Mouse (Mus musculus): ENCODE measurements around the gene Mtfp1. TPM values are rescaled to one million over a fixed set of nuclear protein-coding genes. Genes with fewer than 3 reads are reported as not detected.
"Not testable (repeated sequence)": the region's sequence is repeated elsewhere in the genome, so short reads cannot be mapped to it uniquely, and the experiment has no call there.

Gene Mtfp1
- polyA plus RNA-seq, 1 experiment from 2014 or later = 8.7 TPM

- peaks cover 19% of the 10 kb centered on the region for H3K27me3 ChIP-seq
- ATAC-seq (ENCODE audit: insufficient number of reproducible peaks, insufficient read depth, low FRiP score, low TSS enrichment, low read depth) = no peak
- no peaks in the 10 kb centered on the region for H3K4me1 ChIP-seq (replicated peaks)
- no peak overlapping the region for H3K27ac ChIP-seq
- H3K9ac ChIP-seq (replicated peaks) = no peak overlapping the region
- no peaks in the 10 kb centered on the region for H3K36me3 ChIP-seq
- WGBS = 57% methylated on average over 5 of the region's 5 CpGs
- H3K4me2 ChIP-seq = no peak overlapping the region
- no peak overlapping the region for H3K4me3 ChIP-seq (replicated peaks)
- peaks cover 12% of the 10 kb centered on the region; the same call in 1 of the 2 replicates for H3K9me3 ChIP-seq
Observed at GRCm38 (mm10) chr11:4123922-4124321, 28.7 kb upstream of the Mtfp1 start.

- Histone ChIP-seq H3K4me3 (replicated peaks) (no peak within 1 kb of the TSS), H3K27ac (no peak within 1 kb of the TSS), H3K4me1 (replicated peaks) (peaks cover 2% of the 10 kb centered on the region; the same call in 1 of the 2 replicates), H3K9ac (replicated peaks) (no peak within 1 kb of the TSS), H3K27me3 (peaks cover 28% of the 10 kb centered on the region), H3K9me3 (peaks cover 12% of the 10 kb centered on the region; the same call in 1 of the 2 replicates), H3K36me3 (no peaks in the 10 kb centered on the region), H3K4me2 (no peak within 1 kb of the TSS)
- WGBS = 76% methylated on average over 10 of the region's 10 CpGs
- no peak for ATAC-seq (ENCODE audit: insufficient number of reproducible peaks, insufficient read depth, low FRiP score, low TSS enrichment, low read depth)
Observed at GRCm38 (mm10) chr11:4122742-4123579, 27.7 kb upstream of the Mtfp1 start, which contains the start of gene Sec14l2. Gene Sec14l2, minus strand, starts transcription at chr11:4123415.

- H3K4me2 ChIP-seq = no peak overlapping the region
- peaks cover 10% of the 10 kb centered on the region; the same call in 1 of the 2 replicates for H3K4me1 ChIP-seq (replicated peaks)
- WGBS = 80% methylated on average over 5 of the region's 5 CpGs
- H3K27me3 ChIP-seq = peaks cover 36% of the 10 kb centered on the region
- H3K36me3 ChIP-seq = no peaks in the 10 kb centered on the region
- H3K27ac ChIP-seq = no peak overlapping the region
- no peak overlapping the region for H3K4me3 ChIP-seq (replicated peaks)
- ATAC-seq (ENCODE audit: insufficient number of reproducible peaks, insufficient read depth, low FRiP score, low TSS enrichment, low read depth) = no peak
- peaks cover 12% of the 10 kb centered on the region; the same call in 1 of the 2 replicates for H3K9me3 ChIP-seq
- no peak overlapping the region for H3K9ac ChIP-seq (replicated peaks)
Observed at GRCm38 (mm10) chr11:4122226-4122625, 27.0 kb upstream of the Mtfp1 start.

GRCm38 (mm10) chr11:4121691-4122090, 26.4 kb upstream of the Mtfp1 start:
- Histone ChIP-seq H3K9me3 (peaks cover 7% of the 10 kb centered on the region; the same call in 1 of the 2 replicates), H3K4me3 (replicated peaks) (no peak overlapping the region), H3K27me3 (peaks cover 41% of the 10 kb centered on the region), H3K27ac (no peak overlapping the region), H3K36me3 (no peaks in the 10 kb centered on the region), H3K4me2 (no peak overlapping the region), H3K4me1 (replicated peaks) (peaks cover 10% of the 10 kb centered on the region; the same call in 1 of the 2 replicates), H3K9ac (replicated peaks) (no peak overlapping the region)
- no peak for ATAC-seq (ENCODE audit: insufficient number of reproducible peaks, insufficient read depth, low FRiP score, low TSS enrichment, low read depth)
- 71% methylated on average over 3 of the region's 3 CpGs for WGBS

- 90% methylated on average over 5 of the region's 5 CpGs for WGBS
- Histone ChIP-seq H3K4me3 (replicated peaks) (no peak overlapping the region), H3K4me1 (replicated peaks) (peaks cover 10% of the 10 kb centered on the region; the same call in 1 of the 2 replicates), H3K27ac (no peak overlapping the region), H3K9me3 (no peaks in the 10 kb centered on the region), H3K9ac (replicated peaks) (no peak overlapping the region), H3K36me3 (no peaks in the 10 kb centered on the region), H3K4me2 (no peak overlapping the region), H3K27me3 (peaks cover 49% of the 10 kb centered on the region)
- no peak for ATAC-seq (ENCODE audit: insufficient number of reproducible peaks, insufficient read depth, low FRiP score, low TSS enrichment, low read depth)
Observed at GRCm38 (mm10) chr11:4119635-4120034, 24.4 kb upstream of the Mtfp1 start.

GRCm38 (mm10) chr11:4118081-4118921, 23.1 kb upstream of the Mtfp1 start:
- Histone ChIP-seq H3K4me1 (replicated peaks) (peaks cover 10% of the 10 kb centered on the region; the same call in 1 of the 2 replicates), H3K36me3 (no peaks in the 10 kb centered on the region), H3K9me3 (no peaks in the 10 kb centered on the region), H3K27ac (0 out of 2 replicates have a peak overlapping the region, but pooled peaks have one; percentile 41), H3K4me2 (peak overlapping the region; percentile 92), H3K27me3 (peaks cover 49% of the 10 kb centered on the region), H3K9ac (replicated peaks) (peak overlapping the region; percentile 83), H3K4me3 (replicated peaks) (peak overlapping the region; percentile 62)
- 3% methylated on average over 41 of the region's 41 CpGs for whole genome bisulfite sequencing
- ATAC-seq (ENCODE audit: insufficient number of reproducible peaks, insufficient read depth, low FRiP score, low TSS enrichment, low read depth) = peak; percentile 29; the same call in 1 of the 2 replicates

- Histone ChIP-seq H3K36me3 (no peaks in the 10 kb centered on the region), H3K9ac (replicated peaks) (peak overlapping the region; percentile 83), H3K4me1 (replicated peaks) (peaks cover 10% of the 10 kb centered on the region; the same call in 1 of the 2 replicates), H3K27me3 (peaks cover 49% of the 10 kb centered on the region), H3K4me3 (replicated peaks) (peak overlapping the region; percentile 62), H3K4me2 (peak overlapping the region; percentile 92), H3K27ac (no peak overlapping the region), H3K9me3 (no peaks in the 10 kb centered on the region)
- ATAC-seq (ENCODE audit: insufficient number of reproducible peaks, insufficient read depth, low FRiP score, low TSS enrichment, low read depth) = no peak
- WGBS = 34% methylated on average over 3 of the region's 3 CpGs
Observed at GRCm38 (mm10) chr11:4117372-4118071, 22.3 kb upstream of the Mtfp1 start.

DNA sequence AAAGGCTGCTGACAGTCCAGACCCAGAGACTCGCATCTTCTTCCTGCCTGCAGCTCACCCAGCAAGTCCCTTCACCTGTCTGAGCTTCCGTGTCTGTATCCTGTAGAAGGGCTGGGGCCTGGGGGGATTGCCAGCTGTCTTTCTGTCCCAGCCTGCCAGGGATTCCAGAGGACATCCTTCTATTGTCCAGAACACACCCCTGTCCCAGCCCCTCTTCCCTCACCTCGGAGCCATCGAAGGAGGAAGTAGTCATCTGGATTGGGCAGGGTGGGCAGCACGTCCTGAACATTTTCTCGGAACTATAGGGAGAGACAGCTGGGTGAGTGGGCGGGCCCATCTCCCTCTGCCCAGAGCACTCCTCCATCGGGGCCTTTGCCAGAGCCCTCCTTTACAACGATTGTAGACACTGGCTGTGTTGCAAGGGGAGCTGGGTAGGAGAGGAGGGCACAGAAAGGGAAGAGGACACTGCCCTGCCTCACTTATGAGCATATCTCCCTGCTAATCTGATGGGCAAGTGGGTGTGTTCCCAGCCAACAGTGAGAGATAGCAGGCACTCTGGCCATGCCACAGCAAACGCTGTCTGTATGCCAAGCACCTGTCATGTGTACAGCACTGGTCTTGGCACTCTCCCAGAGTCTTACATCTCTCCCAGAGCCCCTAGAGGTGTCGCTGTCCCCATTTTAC, 21.4 kb upstream of the Mtfp1 start:
- no peak for ATAC-seq (ENCODE audit: insufficient number of reproducible peaks, insufficient read depth, low FRiP score, low TSS enrichment, low read depth)
- H3K9me3 ChIP-seq = no peaks in the 10 kb centered on the region
- no peak overlapping the region; the same call in 1 of the 2 replicates for H3K9ac ChIP-seq (replicated peaks)
- no peak overlapping the region for H3K4me3 ChIP-seq (replicated peaks)
- no peak overlapping the region for H3K27ac ChIP-seq
- H3K27me3 ChIP-seq = peaks cover 49% of the 10 kb centered on the region
- WGBS = 56% methylated on average over 11 of the region's 11 CpGs
- H3K36me3 ChIP-seq = no peaks in the 10 kb centered on the region
- H3K4me1 ChIP-seq (replicated peaks) = peaks cover 10% of the 10 kb centered on the region; the same call in 1 of the 2 replicates
- no peak overlapping the region for H3K4me2 ChIP-seq

DNA sequence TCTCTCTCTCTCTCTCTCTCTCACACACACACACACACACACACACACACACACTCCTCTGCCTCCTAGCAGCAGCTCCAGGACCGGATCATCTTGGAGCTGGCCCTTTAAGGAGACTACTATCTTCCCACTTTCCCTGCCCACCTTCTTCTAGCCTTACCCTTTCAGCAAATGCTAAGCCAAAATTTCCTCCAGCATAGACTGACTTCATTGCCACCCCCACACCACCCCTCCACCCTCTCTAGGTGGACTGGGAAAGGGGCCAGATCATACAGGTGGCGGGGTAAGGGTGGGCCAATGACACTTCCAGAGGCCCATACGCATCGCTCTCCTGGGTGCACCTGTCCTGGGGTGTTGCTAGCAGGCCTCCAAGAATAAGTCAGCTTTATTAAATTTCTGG, 20.2 kb upstream of the Mtfp1 start:
- WGBS = 91% methylated on average over 4 of the region's 4 CpGs
- Histone ChIP-seq H3K4me2 (no peak overlapping the region), H3K27me3 (peaks cover 44% of the 10 kb centered on the region), H3K4me3 (replicated peaks) (no peak overlapping the region), H3K27ac (no peak overlapping the region), H3K4me1 (replicated peaks) (peaks cover 10% of the 10 kb centered on the region; the same call in 1 of the 2 replicates), H3K36me3 (peaks cover 8% of the 10 kb centered on the region; the same call in 1 of the 2 replicates), H3K9me3 (no peaks in the 10 kb centered on the region), H3K9ac (replicated peaks) (no peak overlapping the region)
- no peak for ATAC-seq (ENCODE audit: insufficient number of reproducible peaks, insufficient read depth, low FRiP score, low TSS enrichment, low read depth)

DNA sequence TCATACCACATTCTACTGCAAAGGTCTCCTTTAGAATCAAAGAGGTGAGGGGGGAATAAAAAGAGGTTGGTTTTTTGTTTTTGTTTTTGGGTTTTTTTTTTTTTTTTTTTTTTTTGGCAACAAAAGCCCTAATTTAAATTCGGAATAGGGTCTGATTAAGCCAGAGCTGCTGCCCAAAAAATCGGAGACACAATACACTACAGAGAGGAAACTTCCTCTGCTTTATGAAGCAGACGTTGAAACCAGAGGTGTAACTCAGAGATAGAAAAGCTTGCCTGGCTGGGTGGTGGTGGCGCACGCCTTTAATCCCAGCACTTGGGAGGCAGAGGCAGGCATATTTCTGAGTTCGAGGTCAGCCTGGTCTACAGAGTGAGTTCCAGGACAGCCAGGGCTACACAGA, 19.3 kb upstream of the Mtfp1 start:
- not testable (repeated sequence) for H3K4me3 ChIP-seq (replicated peaks); H3K9me3 ChIP-seq; H3K27ac ChIP-seq; H3K9ac ChIP-seq (replicated peaks); H3K4me2 ChIP-seq; ATAC-seq (ENCODE audit: insufficient number of reproducible peaks, insufficient read depth, low FRiP score, low TSS enrichment, low read depth)
- peaks cover 12% of the 10 kb centered on the region; the same call in 1 of the 2 replicates for H3K36me3 ChIP-seq
- H3K4me1 ChIP-seq (replicated peaks) = peaks cover 10% of the 10 kb centered on the region; the same call in 1 of the 2 replicates
- WGBS = 84% methylated on average over 6 of the region's 6 CpGs
- H3K27me3 ChIP-seq = peaks cover 36% of the 10 kb centered on the region

Data from limb, embryonic 12.5 days (tissue).